Comparison of ENCODE assay signal across 1 mouse cellular context in genomic region chr11:117792281-117792888, GRCm38 (mm10).
TF ChIP-seq lines count a peak whose summit lies in the region.

No protein-coding gene starts in this region.

TF ChIP-seq in ES-E14, 5 proteins besides CTCF, POLR2A, EP300 and RAD21 (continued from another document):
- TF ChIP-seq CHD2 (IDR thresholded peaks at IDR 0.05; ENCODE audit: low read depth, low read length), result no peak
- no peak for TF ChIP-seq HCFC1 (IDR thresholded peaks at IDR 0.05; ENCODE audit: borderline replicate concordance, insufficient read depth, low read length)
